35 mouse cellular contexts compared by ENCODE assay signal in genomic region chr14:103832472-103832871, GRCm38 (mm10). TPM values are rescaled to one million over a fixed set of nuclear protein-coding genes. Genes with fewer than 3 reads are reported as not detected.
A peak's percentile ranks its signal among the peaks of the same experiment; 100 is the strongest.
DNase-seq lines count a peak whose midpoint lies in the region; ATAC-seq and TF ChIP-seq lines count a peak whose summit lies in the region.
"Had no signal": no experiment of that assay in that cellular context is flagged by ENCODE, and none has a peak within 500 bp of the region (broad histone marks: within the 10 kb centered on the region; RNA-seq: fewer than 3 reads in every experiment).

No protein-coding gene starts in this region.

- H3K4me1 ChIP-seq in heart, embryonic 11.5 days (ENCODE audit: control insufficient read depth, insufficient read depth, low read length) = no peaks in the 10 kb centered on the region; the same call in 1 of the 2 replicates
- H3K4me1 ChIP-seq in heart, embryonic 16.5 days (ENCODE audit: control insufficient read depth, insufficient read depth, low read length) = no peaks in the 10 kb centered on the region
- H3K4me1 ChIP-seq in kidney, embryonic 16.5 days (ENCODE audit: insufficient read depth, low read length) = peaks cover 22% of the 10 kb centered on the region
- peaks cover 13% of the 10 kb centered on the region; the same call in 1 of the 2 replicates for H3K4me1 ChIP-seq in lung, embryonic 16.5 days (replicated peaks; ENCODE audit: control insufficient read depth, insufficient read depth, low read length)
- H3K4me1 ChIP-seq in lung, postnatal 0 days (ENCODE audit: insufficient read depth, low read depth, low read length) = no peaks in the 10 kb centered on the region; the same call in 1 of the 2 replicates
- H3K4me1 ChIP-seq: embryonic facial prominence, embryonic 13.5 days; forebrain, embryonic 15.5 days; hindbrain, embryonic 15.5 days; limb, embryonic 15.5 days; midbrain, embryonic 15.5 days; stomach, embryonic 15.5 days had no signal

- H3K9me3 ChIP-seq in heart, embryonic 11.5 days (replicated peaks; ENCODE audit: control insufficient read depth, low read length) = no peaks in the 10 kb centered on the region
- no peaks in the 10 kb centered on the region for H3K9me3 ChIP-seq in heart, embryonic 16.5 days (replicated peaks; ENCODE audit: control insufficient read depth, low read length)
- H3K9me3 ChIP-seq in kidney, embryonic 16.5 days (ENCODE audit: low read length) = no peaks in the 10 kb centered on the region
- H3K9me3 ChIP-seq in lung, embryonic 16.5 days (ENCODE audit: control insufficient read depth, low read length) = no peaks in the 10 kb centered on the region
- H3K9me3 ChIP-seq in lung, postnatal 0 days (ENCODE audit: low read length) = no peaks in the 10 kb centered on the region
- H3K9me3 ChIP-seq: embryonic facial prominence, embryonic 13.5 days; forebrain, embryonic 10.5 days; forebrain, embryonic 15.5 days; hindbrain, embryonic 10.5 days; hindbrain, embryonic 15.5 days; limb, embryonic 10.5 days; limb, embryonic 15.5 days; midbrain, embryonic 10.5 days; midbrain, embryonic 15.5 days; neural tube, embryonic 15.5 days; stomach, embryonic 15.5 days had no signal

- no peak overlapping the region for H3K9ac ChIP-seq in heart, embryonic 11.5 days (ENCODE audit: low read depth, low read length)
- H3K9ac ChIP-seq in heart, embryonic 16.5 days (ENCODE audit: low read length) = no peak overlapping the region
- no peak overlapping the region for H3K9ac ChIP-seq in kidney, embryonic 16.5 days (replicated peaks; ENCODE audit: low read length)
- H3K9ac ChIP-seq in lung, embryonic 16.5 days (ENCODE audit: low read length) = no peak overlapping the region
- no peak overlapping the region for H3K9ac ChIP-seq in lung, postnatal 0 days (replicated peaks; ENCODE audit: low read depth)
- H3K9ac ChIP-seq: embryonic facial prominence, embryonic 13.5 days; forebrain, embryonic 15.5 days; hindbrain, embryonic 15.5 days; limb, embryonic 15.5 days; liver, postnatal 0 days; midbrain, embryonic 15.5 days; neural tube, embryonic 15.5 days; stomach, embryonic 15.5 days had no signal

- H3K4me3 ChIP-seq in heart, embryonic 11.5 days (ENCODE audit: low read depth, low read length) = no peak overlapping the region
- H3K4me3 ChIP-seq in heart, embryonic 16.5 days (ENCODE audit: low read length) = no peak overlapping the region
- H3K4me3 ChIP-seq in kidney, embryonic 16.5 days (ENCODE audit: low read length) = no peak overlapping the region
- no peak overlapping the region for H3K4me3 ChIP-seq in lung, embryonic 16.5 days (ENCODE audit: low read length)
- H3K4me3 ChIP-seq in lung, postnatal 0 days (ENCODE audit: low read depth, low read length) = no peak overlapping the region
- H3K4me3 ChIP-seq: embryonic facial prominence, embryonic 13.5 days; forebrain, embryonic 10.5 days; forebrain, embryonic 15.5 days; hindbrain, embryonic 10.5 days; hindbrain, embryonic 15.5 days; limb, embryonic 10.5 days; limb, embryonic 15.5 days; midbrain, embryonic 10.5 days; midbrain, embryonic 15.5 days; neural tube, embryonic 15.5 days; stomach, embryonic 15.5 days had no signal

- intact Hi-C loops in heart, postnatal 10 days (cut with DNase I) = no loop called here

- 0 out of 2 replicates have a peak overlapping the region, but pooled peaks have one; percentile 29 for H3K27ac ChIP-seq in heart, embryonic 11.5 days (ENCODE audit: low read depth, low read length)
- H3K27ac ChIP-seq in heart, embryonic 16.5 days (ENCODE audit: low read length) = no peak overlapping the region
- no peak overlapping the region for H3K27ac ChIP-seq in kidney, embryonic 16.5 days (ENCODE audit: low read length)
- H3K27ac ChIP-seq in lung, embryonic 16.5 days (ENCODE audit: low read length) = no peak overlapping the region
- no peak overlapping the region for H3K27ac ChIP-seq in lung, postnatal 0 days (ENCODE audit: low read length)
- H3K27ac ChIP-seq: embryonic facial prominence, embryonic 13.5 days; forebrain, embryonic 10.5 days; forebrain, embryonic 15.5 days; hindbrain, embryonic 10.5 days; hindbrain, embryonic 15.5 days; limb, embryonic 10.5 days; limb, embryonic 15.5 days; midbrain, embryonic 10.5 days; midbrain, embryonic 15.5 days; neural tube, embryonic 15.5 days; stomach, embryonic 15.5 days had no signal

- no peaks in the 10 kb centered on the region for H3K36me3 ChIP-seq in heart, embryonic 11.5 days (ENCODE audit: control insufficient read depth, insufficient read depth, low read length)
- no peaks in the 10 kb centered on the region for H3K36me3 ChIP-seq in heart, embryonic 16.5 days (ENCODE audit: control insufficient read depth, insufficient read depth)
- no peaks in the 10 kb centered on the region for H3K36me3 ChIP-seq in kidney, embryonic 16.5 days (ENCODE audit: insufficient read depth, low read length)
- H3K36me3 ChIP-seq in lung, embryonic 16.5 days (ENCODE audit: control insufficient read depth, insufficient read depth, low read length) = no peaks in the 10 kb centered on the region
- no peaks in the 10 kb centered on the region for H3K36me3 ChIP-seq in lung, postnatal 0 days (ENCODE audit: insufficient read depth, low read length)
- H3K36me3 ChIP-seq: embryonic facial prominence, embryonic 13.5 days; forebrain, embryonic 10.5 days; forebrain, embryonic 15.5 days; hindbrain, embryonic 15.5 days; limb, embryonic 10.5 days; limb, embryonic 15.5 days; midbrain, embryonic 10.5 days; midbrain, embryonic 15.5 days; neural tube, embryonic 15.5 days; stomach, embryonic 15.5 days had no signal

- no peak for TF ChIP-seq EP300 in lung, postnatal 0 days (IDR thresholded peaks at IDR 0.05)

- H3K27me3 ChIP-seq in heart, embryonic 11.5 days (ENCODE audit: control insufficient read depth, insufficient read depth, low read length) = no peaks in the 10 kb centered on the region
- no peaks in the 10 kb centered on the region for H3K27me3 ChIP-seq in heart, embryonic 16.5 days (ENCODE audit: control insufficient read depth, insufficient read depth, low read length)
- no peaks in the 10 kb centered on the region for H3K27me3 ChIP-seq in kidney, embryonic 16.5 days (ENCODE audit: insufficient read depth, low read length)
- H3K27me3 ChIP-seq in lung, embryonic 16.5 days (ENCODE audit: control insufficient read depth, insufficient read depth, low read depth, low read length) = no peaks in the 10 kb centered on the region
- H3K27me3 ChIP-seq in lung, postnatal 0 days (replicated peaks; ENCODE audit: insufficient read depth, low read length) = no peaks in the 10 kb centered on the region
- H3K27me3 ChIP-seq: CH12.LX; embryonic facial prominence, embryonic 13.5 days; forebrain, embryonic 15.5 days; hindbrain, embryonic 15.5 days; limb, embryonic 15.5 days; midbrain, embryonic 15.5 days; neural tube, embryonic 15.5 days; stomach, embryonic 15.5 days had no signal

- no peak for DNase-seq in heart, postnatal 10 days
- no peak for DNase-seq in heart, adult 18-20 months
- DNase-seq in kidney, postnatal 25 days = no peak
- DNase-seq in lung, postnatal 0 days (ENCODE audit: low spot score) = no peak
- DNase-seq: adrenal gland, adult 2 months; adrenal gland, postnatal 36 days; cerebellum, adult 18-20 months; cerebellum, postnatal 10 days; gastrocnemius, postnatal 25 days; heart, adult 11 months; kidney, adult 8-10 months; layer of hippocampus, adult 9-11 months; liver, postnatal 0 days; lung, postnatal 14 days; retina, postnatal 1 day; right cerebral cortex, postnatal 14 days had no signal

- H3K4me2 ChIP-seq in heart, embryonic 11.5 days = no peak overlapping the region
- H3K4me2 ChIP-seq in heart, embryonic 16.5 days (ENCODE audit: low read depth, low read length) = no peak overlapping the region
- H3K4me2 ChIP-seq in kidney, embryonic 16.5 days (replicated peaks; ENCODE audit: low read depth, low read length) = no peak overlapping the region
- no peak overlapping the region for H3K4me2 ChIP-seq in lung, embryonic 16.5 days (ENCODE audit: low read depth, low read length)
- no peak overlapping the region for H3K4me2 ChIP-seq in lung, postnatal 0 days (replicated peaks; ENCODE audit: low read depth, low read length)
- H3K4me2 ChIP-seq: embryonic facial prominence, embryonic 13.5 days; forebrain, embryonic 15.5 days; hindbrain, embryonic 15.5 days; limb, embryonic 15.5 days; midbrain, embryonic 15.5 days; neural tube, embryonic 15.5 days; stomach, embryonic 15.5 days had no signal

- 44% methylated on average over 4 of the region's 4 CpGs for WGBS in heart, embryonic 11.5 days (ENCODE audit: insufficient replicate concordance)
- 43% methylated on average over 4 of the region's 4 CpGs for WGBS in heart, embryonic 16.5 days
- 40% methylated on average over 4 of the region's 4 CpGs for WGBS in kidney, embryonic 16.5 days
- 45% methylated on average over 4 of the region's 4 CpGs for WGBS in lung, embryonic 16.5 days
- WGBS in lung, postnatal 0 days = 48% methylated on average over 4 of the region's 4 CpGs

- TF ChIP-seq CTCF in lung, postnatal 0 days (IDR thresholded peaks at IDR 0.05) = no peak

- ATAC-seq in heart, embryonic 11.5 days (replicated peaks; ENCODE audit: insufficient number of reproducible peaks, low FRiP score, low TSS enrichment) = no peak; the same call in 1 of the 2 replicates
- peak; percentile 71 for ATAC-seq in heart, embryonic 16.5 days (replicated peaks; ENCODE audit: extremely low read depth, insufficient read depth, low FRiP score)
- peak; percentile 31; the same call in 1 of the 2 replicates for ATAC-seq in kidney, embryonic 16.5 days (ENCODE audit: low FRiP score, low TSS enrichment)
- ATAC-seq in lung, embryonic 16.5 days (ENCODE audit: low read depth) = 0 out of 2 replicates have a peak, but pooled peaks have one; percentile 29
- no peak for ATAC-seq in lung, postnatal 0 days
- ATAC-seq: activated CD4-positive, CD25-positive, alpha-beta regulatory T cell, adult 4 months; forebrain, embryonic 15.5 days; inflammation-experienced regulatory T-cells, adult 6 months; liver, postnatal 0 days; midbrain, embryonic 15.5 days had no signal

RNA-seq across cellular contexts. Expression of gene Ednrb, which starts 11.7 kb away (rescaled TPM):
- polyA plus RNA-seq in heart, embryonic 11.5 days (2014; fragmentation: Nextera tagmentation; extraction: Ambion mirVana) = 96.5 and 115 TPM in 2 replicates
- total RNA-seq in heart, postnatal 10 days (2021) = 10 to 100 TPM; 29.9 to 32.3 TPM
- polyA plus RNA-seq in heart, embryonic 16.5 days (2015; fragmentation: Nextera tagmentation; extraction: Ambion mirVana) = 68.5 and 72.2 TPM in 2 replicates
- 10 to 100 TPM; 14.2 to 17.4 TPM for total RNA-seq in heart, adult 18-20 months (2021)
- 52.7 and 57.7 TPM in 2 replicates for polyA plus RNA-seq in kidney, embryonic 16.5 days (2015; fragmentation: Nextera tagmentation; extraction: Ambion mirVana)
- 170 and 172 TPM in 2 replicates for polyA plus RNA-seq in lung, embryonic 16.5 days (2015; fragmentation: Nextera tagmentation; extraction: Ambion mirVana)
- 116 and 139 TPM in 2 replicates for polyA plus RNA-seq in lung, postnatal 0 days (2015; fragmentation: Nextera tagmentation; extraction: Ambion mirVana)
- total RNA-seq: CH12.LX had no signal
- polyA plus RNA-seq: activated CD4-positive, CD25-positive, alpha-beta regulatory T cell, adult 4 months; C2C12; inflammation-experienced regulatory T-cells, adult 6 months had no signal

Comparison
In these comparisons a context has a peak if more than half of its experiments do, and no peak if none do; other contexts are left out.
1. ATAC-seq: peak in heart, embryonic 16.5 days (single experiment), kidney, embryonic 16.5 days (single experiment) and lung, embryonic 16.5 days (single experiment); none in heart, embryonic 11.5 days (single experiment) and lung, postnatal 0 days (single experiment).